Mouse (Mus musculus) intestine, embryonic 15.5 days (tissue): Measurements from ENCODE around the gene Rnf145. TPM values are rescaled to one million over a fixed set of nuclear protein-coding genes. Genes with fewer than 3 reads are reported as not detected.

Experiments
- ATAC-seq: fragments of 200-750 bp; cut with Nextera tagmentation; 2 replicates; pipeline ENCODE4 v1.8.0; 2017; ENCODE audit warnings: moderate TSS enrichment, moderate library complexity
- H3K27ac ChIP-seq: fragments of 300-500 bp; sonication (generic); 2 replicates; pipeline ENCODE4 v1.5.1; 2015; ENCODE audit warnings: mild to moderate bottlenecking, inconsistent platforms
- H3K27me3 ChIP-seq: fragments of 300-500 bp; sonication (generic); replicated peaks from 2 replicates; pipeline ENCODE4 v1.6.1; 2015; ENCODE audit warnings: inconsistent platforms
- H3K36me3 ChIP-seq: fragments of 300-500 bp; sonication (generic); 2 replicates; pipeline ENCODE4 v1.6.1; 2015; ENCODE audit warnings: inconsistent platforms
- H3K4me1 ChIP-seq: fragments of 300-500 bp; sonication (generic); replicated peaks from 2 replicates; pipeline ENCODE4 v1.6.1; 2015; ENCODE audit warnings: inconsistent platforms
- H3K4me2 ChIP-seq: fragments of 300-500 bp; sonication (generic); replicated peaks from 2 replicates; pipeline ENCODE4 v1.6.1; 2015; ENCODE audit warnings: mild to moderate bottlenecking, inconsistent platforms
- H3K4me3 ChIP-seq: fragments of 300-500 bp; sonication (generic); replicated peaks from 2 replicates; pipeline ENCODE4 v1.5.1; 2015; ENCODE audit warnings: inconsistent platforms
- H3K9ac ChIP-seq: fragments of 300-500 bp; sonication (generic); 2 replicates; pipeline ENCODE4 v1.6.1; 2015; ENCODE audit warnings: inconsistent platforms
- H3K9me3 ChIP-seq: fragments of 300-500 bp; sonication (generic); 2 replicates; pipeline ENCODE4 v1.6.1; 2016; ENCODE audit warnings: inconsistent platforms
- WGBS: fragments of 180-500 bp; shearing (Covaris S2); methylation state at CpG from one replicate; pipeline ENCODE4 v1.1.7; 2015; 5-methylcytosine and 5-hydroxymethylcytosine counted together
- polyA plus RNA-seq: library from polyadenylated mRNA; unstranded; fragments of >200 nt; fragmentation: Nextera tagmentation; extraction: Ambion mirVana; gene quantifications from 2 replicates; pipeline ENCODE4 v1.2.1, GENCODE M21; 2015

Gene Rnf145
- polyA plus RNA-seq, 1 experiment from 2014 or later = 54.8 TPM

DNA sequence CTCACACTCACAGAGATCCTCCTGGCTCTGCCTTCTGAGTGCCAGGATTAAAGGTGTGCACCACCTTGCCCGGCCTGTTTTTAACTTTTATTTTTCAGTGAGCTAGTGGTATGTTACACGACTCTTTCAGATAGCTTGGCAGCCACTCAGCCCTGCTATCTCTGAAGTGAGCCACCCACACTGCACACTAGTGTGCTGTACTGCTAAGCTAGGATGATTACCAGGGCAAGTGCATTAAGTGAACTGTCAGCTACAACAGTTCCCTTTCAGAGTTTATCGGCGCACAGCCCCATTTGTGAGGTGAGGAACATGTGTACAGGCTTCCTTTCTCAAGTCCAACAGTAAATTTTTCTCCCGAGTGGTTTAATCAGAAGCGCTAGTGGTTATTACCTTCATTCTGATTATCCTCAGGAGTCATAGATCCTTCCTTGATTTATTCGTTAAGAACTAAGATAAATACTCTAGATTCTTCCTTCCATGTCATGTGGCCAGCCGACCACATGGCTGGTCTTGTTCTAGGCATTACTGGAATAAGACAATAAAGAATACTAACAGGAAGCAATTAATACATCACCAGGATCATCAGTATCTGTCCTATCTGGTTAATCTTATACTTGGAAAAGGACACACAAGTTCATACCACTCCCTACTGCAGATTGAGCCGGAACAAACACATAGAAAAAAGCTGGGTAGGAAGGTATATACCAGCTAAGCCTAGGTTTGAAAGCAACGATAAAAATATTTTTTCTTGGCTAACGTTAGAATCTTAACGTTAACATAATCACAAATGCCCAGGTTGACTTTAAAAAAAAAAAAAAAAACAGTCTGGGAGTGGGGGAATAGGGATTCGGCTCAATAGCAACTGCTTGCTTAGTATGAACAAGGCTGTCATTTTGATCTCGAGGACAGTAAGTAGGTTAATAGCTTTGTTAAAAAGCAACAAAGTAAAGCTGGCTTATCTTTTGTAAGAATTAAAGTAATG lies 6.4 kb upstream of the Rnf145 start:
- peak; percentile 64 for ATAC-seq
- no peak overlapping the region for H3K27ac ChIP-seq
- 58% methylated on average over 14 of the region's 14 CpGs for WGBS

DNA sequence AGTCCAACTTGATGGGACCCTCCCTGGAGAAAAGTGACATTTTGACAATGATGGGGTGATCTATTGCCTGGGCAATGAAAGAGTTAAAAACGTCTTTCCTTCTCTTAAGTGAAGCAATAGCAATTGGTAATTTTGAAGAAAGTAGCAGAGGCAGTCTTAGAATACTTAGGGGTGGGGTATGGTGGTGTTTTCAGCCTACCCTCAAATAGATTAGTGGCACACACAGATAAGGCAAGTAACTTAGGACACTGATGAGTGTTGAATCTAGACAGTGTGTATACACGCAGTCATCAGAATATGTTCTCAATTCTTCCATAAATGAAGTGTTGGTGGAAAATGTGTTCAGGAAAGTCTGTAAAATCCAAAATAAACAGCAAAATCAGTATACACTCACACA lies 5.7 kb upstream of the Rnf145 start:
- Histone ChIP-seq H3K9ac (no peak overlapping the region), H3K27ac (no peak overlapping the region), H3K4me3 (no peak overlapping the region), H3K4me2 (no peak overlapping the region), H3K9me3 (no peaks in the 10 kb centered on the region), H3K27me3 (no peaks in the 10 kb centered on the region), H3K36me3 (no peaks in the 10 kb centered on the region), H3K4me1 (peaks cover 12% of the 10 kb centered on the region; the same call in 1 of the 2 replicates)
- ATAC-seq = no peak
- WGBS = 55% methylated on average over 2 of the region's 2 CpGs

More for the DNA sequence above, 6.4 kb upstream of the Rnf145 start:
- H3K9ac ChIP-seq = no peak overlapping the region
- H3K4me2 ChIP-seq = no peak overlapping the region
- peaks cover 5% of the 10 kb centered on the region; the same call in 1 of the 2 replicates for H3K4me1 ChIP-seq
- H3K27me3 ChIP-seq = no peaks in the 10 kb centered on the region
- H3K9me3 ChIP-seq = no peaks in the 10 kb centered on the region
- no peak overlapping the region for H3K4me3 ChIP-seq
- no peaks in the 10 kb centered on the region for H3K36me3 ChIP-seq

DNA sequence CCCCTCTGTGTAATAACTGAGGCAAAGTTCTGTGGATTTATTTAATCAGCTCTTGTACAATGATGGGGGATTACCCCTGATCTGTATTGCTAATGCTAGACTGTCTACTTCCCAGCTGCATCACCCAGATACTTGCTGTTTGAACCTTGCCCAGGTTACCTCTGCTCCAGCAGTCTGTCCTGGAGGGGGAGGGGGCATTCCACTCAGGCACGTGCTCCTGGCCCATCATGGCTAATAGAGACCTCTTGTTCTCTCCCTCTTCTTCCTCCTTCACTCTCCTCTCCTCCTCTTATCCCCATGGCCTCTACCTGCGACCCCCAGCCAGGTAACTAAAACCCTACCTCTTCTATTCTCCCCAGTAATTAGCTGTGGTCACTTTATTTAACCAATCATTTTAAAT lies 4.1 kb upstream of the Rnf145 start:
- no peak overlapping the region for H3K4me3 ChIP-seq
- H3K9ac ChIP-seq = no peak overlapping the region
- H3K27me3 ChIP-seq = no peaks in the 10 kb centered on the region
- H3K36me3 ChIP-seq = no peaks in the 10 kb centered on the region
- 60% methylated on average over 2 of the region's 2 CpGs for WGBS
- no peak overlapping the region for H3K27ac ChIP-seq
- no peak overlapping the region for H3K4me2 ChIP-seq
- H3K4me1 ChIP-seq = peaks cover 13% of the 10 kb centered on the region; the same call in 1 of the 2 replicates
- H3K9me3 ChIP-seq = no peaks in the 10 kb centered on the region
- no peak for ATAC-seq

DNA sequence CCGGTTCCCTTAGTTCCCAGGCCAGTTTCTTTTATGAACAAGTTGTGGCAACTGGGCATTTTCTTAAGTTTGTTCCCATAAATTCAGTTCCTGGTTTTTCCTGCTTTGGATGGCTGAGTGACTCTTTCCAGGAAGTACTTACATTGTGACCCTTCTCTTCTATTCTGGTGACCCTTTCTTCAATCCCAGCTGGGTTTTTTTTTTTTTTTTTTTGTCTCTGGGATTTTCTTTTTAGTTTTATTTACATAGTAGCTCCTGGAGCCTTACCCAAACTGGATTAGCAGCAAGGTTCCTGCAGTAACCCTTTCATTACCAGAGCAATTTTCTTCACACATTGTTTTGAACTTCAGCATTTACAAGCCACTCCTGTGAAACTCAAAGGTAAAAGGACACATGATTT lies 2.4 kb upstream of the Rnf145 start:
- Histone ChIP-seq H3K4me1 (peaks cover 13% of the 10 kb centered on the region; the same call in 1 of the 2 replicates), H3K9me3 (no peaks in the 10 kb centered on the region), H3K9ac (no peak overlapping the region), H3K27ac (0 out of 2 replicates have a peak overlapping the region, but pooled peaks have one; percentile 9), H3K4me2 (no peak overlapping the region), H3K4me3 (no peak overlapping the region), H3K36me3 (no peaks in the 10 kb centered on the region), H3K27me3 (no peaks in the 10 kb centered on the region)
- WGBS = 15% methylated on average over 1 of the region's 1 CpGs
- ATAC-seq = no peak

- H3K27me3 ChIP-seq = no peaks in the 10 kb centered on the region
- H3K9ac ChIP-seq = no peak overlapping the region
- peak overlapping the region; percentile 93 for H3K27ac ChIP-seq
- H3K4me2 ChIP-seq = peak overlapping the region; percentile 87
- H3K36me3 ChIP-seq = no peaks in the 10 kb centered on the region
- peaks cover 21% of the 10 kb centered on the region for H3K4me1 ChIP-seq
- peak overlapping the region; percentile 99; the same call in 1 of the 2 replicates for H3K4me3 ChIP-seq
- H3K9me3 ChIP-seq = no peaks in the 10 kb centered on the region
- ATAC-seq = no peak
- 35% methylated on average over 6 of the region's 6 CpGs for WGBS
Observed at GRCm38 (mm10) chr11:44517561-44518280, 1.0 kb upstream of the Rnf145 start.

- H3K36me3 ChIP-seq = no peaks in the 10 kb centered on the region
- 0% methylated on average over 56 of the region's 61 CpGs for WGBS
- peak; percentile 46 for ATAC-seq
- peak overlapping the region; percentile 93 for H3K27ac ChIP-seq
- H3K27me3 ChIP-seq = no peaks in the 10 kb centered on the region
- no peaks in the 10 kb centered on the region for H3K9me3 ChIP-seq
- peak overlapping the region; percentile 93 for H3K9ac ChIP-seq
- H3K4me1 ChIP-seq = peaks cover 18% of the 10 kb centered on the region
- H3K4me2 ChIP-seq = peak overlapping the region; percentile 87
- H3K4me3 ChIP-seq = peak overlapping the region; percentile 99
Observed at GRCm38 (mm10) chr11:44519096-44519949, 559 bp downstream of the Rnf145 start.

DNA sequence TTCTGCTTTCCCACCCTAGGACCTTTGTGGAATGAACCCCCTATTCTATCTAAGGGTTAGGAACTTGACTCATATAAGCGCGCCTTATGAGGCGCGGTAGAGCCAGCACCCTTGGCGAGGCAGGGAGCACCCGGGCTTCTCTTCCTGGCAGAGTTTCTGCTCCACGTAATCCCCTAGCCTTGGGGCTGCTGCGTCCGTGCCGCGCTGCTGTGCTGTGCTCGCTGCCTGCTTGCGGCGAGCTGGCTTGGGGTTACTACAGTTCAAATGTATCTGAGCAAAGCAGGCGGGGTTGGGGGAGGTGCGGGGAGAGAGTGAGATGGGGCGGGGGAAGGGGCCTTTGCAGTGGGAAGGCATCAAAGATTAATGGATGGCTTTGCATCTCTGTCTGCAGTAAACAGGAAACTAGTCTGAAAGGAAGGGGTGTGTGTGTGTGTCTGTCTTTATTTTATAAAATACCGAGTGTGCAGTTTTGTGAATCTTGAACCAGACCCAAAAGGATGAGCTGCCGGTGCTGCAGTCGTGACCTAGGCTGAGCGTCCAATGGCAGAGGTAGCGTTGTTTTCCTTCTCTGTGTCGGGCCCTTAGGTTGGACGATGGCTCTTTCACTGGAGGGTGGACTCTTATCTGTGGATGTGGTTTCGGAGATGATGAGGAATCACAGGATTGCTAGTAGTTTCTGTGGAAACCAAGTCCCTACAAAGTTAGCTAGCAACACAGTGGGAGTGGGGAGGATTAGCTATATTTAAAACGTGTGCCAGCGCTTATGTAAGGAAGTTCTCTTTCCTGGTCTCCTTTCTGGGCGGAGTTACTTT lies 1.4 kb downstream of the Rnf145 start:
- peak overlapping the region; percentile 87 for H3K4me2 ChIP-seq
- peak overlapping the region; percentile 93 for H3K9ac ChIP-seq
- peak; percentile 85 for ATAC-seq
- H3K4me1 ChIP-seq = peaks cover 18% of the 10 kb centered on the region
- H3K27ac ChIP-seq = peak overlapping the region; percentile 93
- under 1% methylated on average over 28 of the region's 28 CpGs for WGBS
- no peaks in the 10 kb centered on the region for H3K27me3 ChIP-seq
- peaks cover 4% of the 10 kb centered on the region; the same call in 1 of the 2 replicates for H3K36me3 ChIP-seq
- peak overlapping the region; percentile 99 for H3K4me3 ChIP-seq
- H3K9me3 ChIP-seq = no peaks in the 10 kb centered on the region

GRCm38 (mm10) chr11:44522594-44522993 lies 3.8 kb downstream of the Rnf145 start:
- ATAC-seq = no peak
- H3K4me3 ChIP-seq = no peak overlapping the region
- H3K27ac ChIP-seq = no peak overlapping the region
- peaks cover 14% of the 10 kb centered on the region for H3K4me1 ChIP-seq
- no peak overlapping the region for H3K9ac ChIP-seq
- WGBS = 88% methylated on average over 5 of the region's 5 CpGs
- no peak overlapping the region for H3K4me2 ChIP-seq
- peaks cover 8% of the 10 kb centered on the region; the same call in 1 of the 2 replicates for H3K36me3 ChIP-seq
- H3K9me3 ChIP-seq = no peaks in the 10 kb centered on the region
- no peaks in the 10 kb centered on the region for H3K27me3 ChIP-seq

DNA sequence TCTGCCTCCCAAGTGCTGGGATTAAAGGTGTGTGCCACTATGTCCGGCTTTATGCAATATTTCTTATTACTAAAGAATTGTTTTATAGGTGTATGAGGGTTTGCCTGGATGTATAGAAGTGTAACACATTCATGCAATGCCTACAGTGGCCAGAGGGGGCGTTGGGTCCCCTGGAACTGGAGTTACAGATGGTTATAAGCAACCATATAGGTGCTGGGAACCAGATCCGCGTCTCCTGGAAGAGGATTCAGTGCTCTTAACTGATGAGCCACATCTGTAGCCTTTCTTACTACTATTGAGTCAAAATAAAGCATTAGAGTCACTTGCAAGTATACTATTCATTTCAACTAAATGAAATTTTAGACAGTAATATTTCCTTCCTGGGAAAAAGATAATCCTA lies 7.0 kb downstream of the Rnf145 start:
- no peaks in the 10 kb centered on the region for H3K9me3 ChIP-seq
- peaks cover 9% of the 10 kb centered on the region for H3K4me1 ChIP-seq
- H3K4me3 ChIP-seq = no peak overlapping the region
- no peak overlapping the region for H3K4me2 ChIP-seq
- no peak overlapping the region for H3K27ac ChIP-seq
- no peaks in the 10 kb centered on the region for H3K27me3 ChIP-seq
- no peak overlapping the region for H3K9ac ChIP-seq
- peaks cover 13% of the 10 kb centered on the region; the same call in 1 of the 2 replicates for H3K36me3 ChIP-seq
- no peak for ATAC-seq
- 79% methylated on average over 4 of the region's 4 CpGs for WGBS

- Histone ChIP-seq H3K4me1 (peaks cover 4% of the 10 kb centered on the region), H3K27ac (no peak overlapping the region), H3K4me2 (no peak overlapping the region), H3K9me3 (no peaks in the 10 kb centered on the region), H3K36me3 (peaks cover 13% of the 10 kb centered on the region; the same call in 1 of the 2 replicates), H3K27me3 (no peaks in the 10 kb centered on the region), H3K4me3 (no peak overlapping the region), H3K9ac (no peak overlapping the region)
- 92% methylated on average over 11 of the region's 11 CpGs for WGBS
- ATAC-seq = no peak
Observed at GRCm38 (mm10) chr11:44526654-44527263, 8.0 kb downstream of the Rnf145 start.
